Mouse (Mus musculus): Measurements from ENCODE around the gene Ankrd66. TPM values are rescaled to one million over a fixed set of nuclear protein-coding genes. Genes with fewer than 3 reads are reported as not detected.

The Ankrd66 gene
- polyA plus RNA-seq, 1 experiment, result not detected

GRCm38 (mm10) chr17:43567992-43568888 is 24.8 kb upstream of the Ankrd66 start, which contains the start of gene Pla2g7:
Gene Pla2g7, plus strand, starts transcription at chr17:43568098.
- no peaks in the 10 kb centered on the region for H3K36me3 ChIP-seq (replicated peaks; ENCODE audit: low read length)
- peaks cover 8% of the 10 kb centered on the region for H3K27me3 ChIP-seq (replicated peaks)
- H3K4me1 ChIP-seq, result peaks cover 8% of the 10 kb centered on the region; the same call in 1 of the 2 replicates
- TF ChIP-seq GATA1 (IDR thresholded peaks at IDR 0.05; ENCODE audit: borderline replicate concordance, low read length) (no peak), FLI1 (IDR thresholded peaks at IDR 0.05; ENCODE audit: low read length) (no peak)
- no peaks in the 10 kb centered on the region for H3K9me3 ChIP-seq
- H3K4me3 ChIP-seq (replicated peaks), result peak within 1 kb of the TSS; percentile 88

- TF ChIP-seq FLI1 (IDR thresholded peaks at IDR 0.05; ENCODE audit: low read length) (no peak), GATA1 (IDR thresholded peaks at IDR 0.05; ENCODE audit: borderline replicate concordance, low read length) (no peak)
- H3K9me3 ChIP-seq, result peaks cover under 1% of the 10 kb centered on the region; the same call in 1 of the 2 replicates
- H3K4me1 ChIP-seq, result peaks cover 8% of the 10 kb centered on the region; the same call in 1 of the 2 replicates
- no peaks in the 10 kb centered on the region for H3K36me3 ChIP-seq (replicated peaks; ENCODE audit: low read length)
- H3K27me3 ChIP-seq (replicated peaks), result peaks cover 8% of the 10 kb centered on the region
- no peak overlapping the region for H3K4me3 ChIP-seq (replicated peaks)
Observed at GRCm38 (mm10) chr17:43567593-43567991, 24.2 kb upstream of the Ankrd66 start.

- Histone ChIP-seq H3K27me3 (replicated peaks) (peaks cover 4% of the 10 kb centered on the region), H3K9me3 (peaks cover 10% of the 10 kb centered on the region; the same call in 1 of the 2 replicates), H3K4me1 (peaks cover 4% of the 10 kb centered on the region; the same call in 1 of the 2 replicates), H3K36me3 (replicated peaks; ENCODE audit: low read length) (no peaks in the 10 kb centered on the region), H3K4me3 (replicated peaks) (no peak overlapping the region)
- TF ChIP-seq GATA1 (IDR thresholded peaks at IDR 0.05; ENCODE audit: borderline replicate concordance, low read length), result no peak
- TF ChIP-seq FLI1 (IDR thresholded peaks at IDR 0.05; ENCODE audit: low read length), result no peak
Observed at GRCm38 (mm10) chr17:43563192-43563987, 20.0 kb upstream of the Ankrd66 start.

GRCm38 (mm10) chr17:43558678-43559077 is 15.2 kb upstream of the Ankrd66 start:
- H3K36me3 ChIP-seq (replicated peaks; ENCODE audit: low read length), result no peaks in the 10 kb centered on the region
- peaks cover 10% of the 10 kb centered on the region; the same call in 1 of the 2 replicates for H3K9me3 ChIP-seq
- peaks cover 10% of the 10 kb centered on the region for H3K4me1 ChIP-seq
- TF ChIP-seq FLI1 (IDR thresholded peaks at IDR 0.05; ENCODE audit: low read length) (no peak), GATA1 (IDR thresholded peaks at IDR 0.05; ENCODE audit: borderline replicate concordance, low read length) (no peak)
- H3K4me3 ChIP-seq (replicated peaks), result no peak overlapping the region
- H3K27me3 ChIP-seq (replicated peaks), result no peaks in the 10 kb centered on the region

- no peaks in the 10 kb centered on the region for H3K36me3 ChIP-seq (replicated peaks; ENCODE audit: low read length)
- H3K9me3 ChIP-seq, result peaks cover 16% of the 10 kb centered on the region
- peaks cover 10% of the 10 kb centered on the region for H3K4me1 ChIP-seq
- no peak for TF ChIP-seq FLI1 (IDR thresholded peaks at IDR 0.05; ENCODE audit: low read length)
- no peak for TF ChIP-seq GATA1 (IDR thresholded peaks at IDR 0.05; ENCODE audit: borderline replicate concordance, low read length)
- peak overlapping the region; percentile 33 for H3K4me3 ChIP-seq (replicated peaks)
- H3K27me3 ChIP-seq (replicated peaks), result no peaks in the 10 kb centered on the region
Observed at GRCm38 (mm10) chr17:43557541-43558090, 14.2 kb upstream of the Ankrd66 start.

- H3K9me3 ChIP-seq, result peaks cover 11% of the 10 kb centered on the region
- no peaks in the 10 kb centered on the region for H3K27me3 ChIP-seq (replicated peaks)
- no peaks in the 10 kb centered on the region for H3K36me3 ChIP-seq (replicated peaks; ENCODE audit: low read length)
- TF ChIP-seq GATA1 (IDR thresholded peaks at IDR 0.05; ENCODE audit: borderline replicate concordance, low read length) (no peak), FLI1 (IDR thresholded peaks at IDR 0.05; ENCODE audit: low read length) (no peak)
- no peak overlapping the region for H3K4me3 ChIP-seq (replicated peaks)
- H3K4me1 ChIP-seq, result peaks cover 10% of the 10 kb centered on the region
Observed at GRCm38 (mm10) chr17:43557104-43557503, 13.7 kb upstream of the Ankrd66 start.

- Histone ChIP-seq H3K27me3 (replicated peaks) (no peaks in the 10 kb centered on the region), H3K36me3 (replicated peaks; ENCODE audit: low read length) (no peaks in the 10 kb centered on the region), H3K4me3 (replicated peaks) (no peak overlapping the region), H3K4me1 (peaks cover 10% of the 10 kb centered on the region), H3K9me3 (peaks cover 7% of the 10 kb centered on the region; the same call in 1 of the 2 replicates)
- TF ChIP-seq FLI1 (IDR thresholded peaks at IDR 0.05; ENCODE audit: low read length) (no peak), GATA1 (IDR thresholded peaks at IDR 0.05; ENCODE audit: borderline replicate concordance, low read length) (no peak)
Observed at GRCm38 (mm10) chr17:43554516-43555403, 11.3 kb upstream of the Ankrd66 start.

GRCm38 (mm10) chr17:43551122-43551630 is 7.7 kb upstream of the Ankrd66 start:
- Histone ChIP-seq H3K36me3 (replicated peaks; ENCODE audit: low read length) (no peaks in the 10 kb centered on the region), H3K27me3 (replicated peaks) (no peaks in the 10 kb centered on the region), H3K9me3 (peaks cover 7% of the 10 kb centered on the region; the same call in 1 of the 2 replicates), H3K4me1 (peaks cover 5% of the 10 kb centered on the region), H3K4me3 (replicated peaks) (no peak overlapping the region)
- TF ChIP-seq FLI1 (IDR thresholded peaks at IDR 0.05; ENCODE audit: low read length), result no peak
- TF ChIP-seq GATA1 (IDR thresholded peaks at IDR 0.05; ENCODE audit: borderline replicate concordance, low read length), result no peak

Measured in megakaryocyte, embryonic 14.5 days (primary cell).